In the genomic region with DNA sequence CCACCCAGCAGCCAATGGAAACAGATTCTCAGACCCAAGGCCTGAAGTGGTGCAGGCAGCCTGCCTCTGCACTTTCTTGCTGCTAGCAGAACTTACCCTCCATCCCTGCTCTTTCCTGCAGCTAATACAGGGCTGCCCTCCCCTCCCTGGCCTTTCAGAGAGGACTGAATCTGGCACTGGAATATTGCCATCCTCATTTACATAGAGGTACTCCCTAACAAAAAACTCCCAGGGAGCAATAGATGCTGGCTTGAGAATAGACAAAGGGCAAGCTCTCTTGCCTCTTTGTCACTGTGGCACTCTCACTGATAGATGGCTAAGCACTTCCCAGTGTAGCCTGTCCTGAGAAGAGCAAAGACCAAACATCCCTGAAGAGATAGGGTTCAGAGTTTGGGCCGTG, we compare ENCODE assay signal across 22 mouse cellular contexts.
A peak's percentile ranks its signal among the peaks of the same experiment; 100 is the strongest.
DNase-seq lines count a peak whose midpoint lies in the region; ATAC-seq and TF ChIP-seq lines count a peak whose summit lies in the region.
"Had no signal": no experiment of that assay in that cellular context is flagged by ENCODE, and none has a peak within 500 bp of the region (broad histone marks: within the 10 kb centered on the region; RNA-seq: fewer than 3 reads in every experiment).

No protein-coding gene starts in this region.

- no peak overlapping the region for H3K9ac ChIP-seq in forebrain, embryonic 12.5 days
- no peak overlapping the region for H3K9ac ChIP-seq in forebrain, postnatal 0 days
- H3K9ac ChIP-seq in neural tube, embryonic 11.5 days (ENCODE audit: low read length) = no peak overlapping the region
- no peak overlapping the region for H3K9ac ChIP-seq in neural tube, embryonic 12.5 days
- H3K9ac ChIP-seq: limb, embryonic 13.5 days; liver, embryonic 12.5 days; midbrain, embryonic 12.5 days had no signal

- 58% methylated on average over 1 of the region's 1 CpGs for WGBS in forebrain, embryonic 12.5 days
- WGBS in forebrain, postnatal 0 days = 19% methylated on average over 1 of the region's 1 CpGs
- WGBS in neural tube, embryonic 11.5 days = 28% methylated on average over 1 of the region's 1 CpGs
- 5% methylated on average over 1 of the region's 1 CpGs for WGBS in neural tube, embryonic 12.5 days

- H3K36me3 ChIP-seq in forebrain, embryonic 12.5 days (replicated peaks) = no peaks in the 10 kb centered on the region
- H3K36me3 ChIP-seq in forebrain, postnatal 0 days (ENCODE audit: insufficient read depth) = no peaks in the 10 kb centered on the region
- H3K36me3 ChIP-seq in neural tube, embryonic 11.5 days (ENCODE audit: control insufficient read depth, insufficient read depth, low read length) = no peaks in the 10 kb centered on the region
- no peaks in the 10 kb centered on the region for H3K36me3 ChIP-seq in neural tube, embryonic 12.5 days
- H3K36me3 ChIP-seq: embryonic facial prominence, embryonic 10.5 days; limb, embryonic 13.5 days; liver, embryonic 12.5 days; midbrain, embryonic 12.5 days had no signal

- H3K4me1 ChIP-seq in forebrain, embryonic 12.5 days = no peaks in the 10 kb centered on the region
- no peaks in the 10 kb centered on the region for H3K4me1 ChIP-seq in forebrain, postnatal 0 days (ENCODE audit: insufficient read depth)
- H3K4me1 ChIP-seq in neural tube, embryonic 11.5 days (ENCODE audit: control insufficient read depth, insufficient read depth, low read length) = no peaks in the 10 kb centered on the region
- H3K4me1 ChIP-seq in neural tube, embryonic 12.5 days = no peaks in the 10 kb centered on the region
- H3K4me1 ChIP-seq: embryonic facial prominence, embryonic 10.5 days; limb, embryonic 13.5 days; liver, embryonic 12.5 days had no signal

- no peaks in the 10 kb centered on the region for H3K9me3 ChIP-seq in forebrain, embryonic 12.5 days
- no peaks in the 10 kb centered on the region for H3K9me3 ChIP-seq in forebrain, postnatal 0 days (ENCODE audit: low read length)
- H3K9me3 ChIP-seq in neural tube, embryonic 11.5 days (ENCODE audit: control insufficient read depth, low read length) = no peaks in the 10 kb centered on the region
- H3K9me3 ChIP-seq in neural tube, embryonic 12.5 days = no peaks in the 10 kb centered on the region
- H3K9me3 ChIP-seq: embryonic facial prominence, embryonic 10.5 days; limb, embryonic 13.5 days; liver, embryonic 12.5 days; midbrain, embryonic 12.5 days had no signal

- peak; percentile 46; the same call in 1 of the 2 replicates for ATAC-seq in forebrain, embryonic 12.5 days (ENCODE audit: low FRiP score)
- no peak for ATAC-seq in forebrain, postnatal 0 days
- ATAC-seq in neural tube, embryonic 11.5 days (ENCODE audit: insufficient read depth, low FRiP score, low TSS enrichment) = peak; percentile 81; the same call in 1 of the 2 replicates
- peak; percentile 87 for ATAC-seq in neural tube, embryonic 12.5 days (ENCODE audit: low FRiP score, low read depth)
- ATAC-seq: liver, embryonic 12.5 days had no signal

- no peak overlapping the region for H3K4me3 ChIP-seq in forebrain, embryonic 12.5 days (replicated peaks)
- H3K4me3 ChIP-seq in forebrain, postnatal 0 days (ENCODE audit: low read depth, low read length) = no peak overlapping the region
- H3K4me3 ChIP-seq in neural tube, embryonic 11.5 days (ENCODE audit: low read depth, low read length) = no peak overlapping the region
- no peak overlapping the region for H3K4me3 ChIP-seq in neural tube, embryonic 12.5 days
- H3K4me3 ChIP-seq: embryonic facial prominence, embryonic 10.5 days; heart, adult 2 months; limb, embryonic 13.5 days; liver, embryonic 12.5 days; midbrain, embryonic 12.5 days had no signal

- H3K4me2 ChIP-seq in forebrain, embryonic 12.5 days = no peak overlapping the region
- no peak overlapping the region for H3K4me2 ChIP-seq in forebrain, postnatal 0 days (ENCODE audit: low read depth)
- no peak overlapping the region for H3K4me2 ChIP-seq in neural tube, embryonic 11.5 days (ENCODE audit: low read depth)
- no peak overlapping the region for H3K4me2 ChIP-seq in neural tube, embryonic 12.5 days (replicated peaks)
- H3K4me2 ChIP-seq: limb, embryonic 13.5 days; liver, embryonic 12.5 days; midbrain, embryonic 12.5 days had no signal

- intact Hi-C loops in gastrocnemius, postnatal 14 days (cut with DNase I; ENCODE audit: low total_unique reads) = no loop called here

- H3K27ac ChIP-seq in forebrain, embryonic 12.5 days = no peak overlapping the region
- H3K27ac ChIP-seq in forebrain, postnatal 0 days (ENCODE audit: low read depth, low read length) = no peak overlapping the region
- H3K27ac ChIP-seq in neural tube, embryonic 11.5 days (ENCODE audit: low read depth, low read length) = no peak overlapping the region
- H3K27ac ChIP-seq in neural tube, embryonic 12.5 days = no peak overlapping the region
- H3K27ac ChIP-seq: embryonic facial prominence, embryonic 10.5 days; heart, adult 2 months; limb, embryonic 13.5 days; liver, embryonic 12.5 days; midbrain, embryonic 12.5 days had no signal

- H3K27me3 ChIP-seq in forebrain, embryonic 12.5 days = no peaks in the 10 kb centered on the region
- no peaks in the 10 kb centered on the region for H3K27me3 ChIP-seq in forebrain, postnatal 0 days (ENCODE audit: insufficient read depth, low read length)
- H3K27me3 ChIP-seq in neural tube, embryonic 11.5 days (ENCODE audit: control insufficient read depth, insufficient read depth, low read length) = no peaks in the 10 kb centered on the region
- no peaks in the 10 kb centered on the region for H3K27me3 ChIP-seq in neural tube, embryonic 12.5 days (replicated peaks)
- H3K27me3 ChIP-seq: limb, embryonic 13.5 days; liver, embryonic 12.5 days; midbrain, embryonic 12.5 days had no signal

- no peak for DNase-seq in forebrain, postnatal 0 days
- peak; percentile 14 for DNase-seq in neural tube, embryonic 11.5 days (ENCODE audit: low spot score)
- no peak for DNase-seq in neural tube, embryonic 10.5 days (ENCODE audit: extremely low spot score, low spot score)
- no peak for DNase-seq in gastrocnemius, postnatal 14 days
- no peak for DNase-seq in cerebellum, adult 9-10 months
- DNase-seq: adrenal gland, postnatal 14 days; cerebellum, adult 8-10 months; gastrocnemius, postnatal 25 days; heart, adult 2 months; kidney, adult 18-20 months; kidney, postnatal 4 days; lung, adult 18-20 months; lung, postnatal 10 days; right cerebral cortex, adult 18-20 months; right cerebral cortex, postnatal 4 days; thymus, postnatal 25 days had no signal

- TF ChIP-seq CTCF in forebrain, postnatal 0 days (IDR thresholded peaks at IDR 0.05; ENCODE audit: low read depth) = no peak
